Mouse (Mus musculus): Measurements from ENCODE around the gene 9130230L23Rik. TPM values are rescaled to one million over a fixed set of nuclear protein-coding genes. Genes with fewer than 3 reads are reported as not detected.

9130230L23Rik gene
- 0.41 TPM in 1 of 2 replicates, not detected in the other for total RNA-seq (2017)

DNA sequence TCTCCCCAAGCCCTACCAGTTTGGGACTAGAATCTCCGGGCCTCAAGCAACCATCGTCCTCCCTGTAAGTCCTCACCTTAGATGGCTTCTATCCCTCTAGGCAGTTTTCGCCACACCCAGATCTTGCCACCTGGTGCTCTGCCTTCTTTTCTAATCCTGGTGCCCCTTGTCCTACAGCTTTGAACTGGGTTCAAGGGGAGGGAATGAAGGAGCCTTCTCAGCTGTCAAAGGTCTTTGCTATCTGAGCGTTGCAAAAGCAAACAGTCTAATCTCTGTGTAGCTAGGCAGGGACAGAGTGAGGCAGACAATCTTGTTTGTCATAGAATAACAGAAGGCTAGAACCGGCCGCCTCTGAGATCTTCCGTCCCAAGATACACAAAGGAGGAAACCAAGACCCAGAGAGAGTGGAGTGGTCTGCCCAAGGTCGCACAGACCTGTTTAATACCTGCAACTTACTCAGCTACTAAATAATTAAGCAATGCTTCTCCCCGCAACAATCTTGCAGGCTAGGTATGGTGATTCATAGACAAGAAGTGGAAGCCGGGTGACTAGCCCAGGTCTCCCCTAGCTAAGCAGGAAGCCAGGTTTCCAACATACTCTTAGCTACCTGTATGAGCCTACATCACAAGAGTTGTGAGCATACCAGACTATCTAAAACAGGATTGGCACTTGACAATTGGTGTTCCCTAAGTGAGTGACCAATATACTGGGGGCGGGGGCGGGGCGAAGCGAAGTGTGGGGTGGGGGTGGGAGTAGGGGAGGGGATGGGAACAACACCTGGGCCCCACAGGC is at the start of gene 9130230L23Rik:
9130230L23Rik (minus strand) TSS at position 152 of the 792 bp plus-strand sequence.
- no peak for ATAC-seq (replicated peaks; ENCODE audit: low read depth, poor library complexity, severe bottlenecking)

DNA sequence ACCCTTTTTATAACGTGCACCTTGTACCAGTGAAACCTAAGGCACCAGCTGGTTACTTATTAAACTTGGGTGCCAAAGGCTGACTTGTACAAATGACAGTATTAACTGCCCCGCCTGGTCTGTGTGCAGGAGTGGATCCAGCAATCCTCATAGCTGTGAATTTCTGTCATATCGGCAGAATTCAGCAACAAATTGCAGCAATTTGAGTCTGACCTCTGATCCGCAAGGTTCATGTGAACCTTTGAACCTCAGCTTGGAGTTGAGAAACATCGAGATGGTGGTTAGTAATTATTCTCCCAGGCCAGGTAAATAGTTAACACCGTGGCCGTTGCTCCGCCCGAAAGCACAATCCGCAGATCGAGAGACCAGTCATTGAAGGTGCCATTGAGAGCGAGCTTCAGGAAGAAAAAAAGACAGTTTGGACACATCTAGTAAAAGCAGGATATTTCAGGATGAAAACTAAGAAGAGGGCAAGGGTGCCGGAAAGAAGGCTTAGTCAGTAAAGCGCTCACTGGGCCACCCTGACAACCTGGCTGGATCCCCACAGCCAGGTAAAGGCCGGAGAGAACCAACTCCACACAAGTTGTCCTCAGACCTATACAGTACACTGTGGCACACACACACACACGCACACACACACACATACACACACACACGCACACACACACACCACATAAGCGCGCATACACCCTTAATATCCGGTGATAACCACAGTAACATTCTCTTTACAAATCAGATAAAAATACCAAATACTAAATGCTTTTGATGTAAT is 48.9 kb upstream of the 9130230L23Rik start:
- ATAC-seq (replicated peaks; ENCODE audit: low read depth, poor library complexity, severe bottlenecking) = no peak

DNA sequence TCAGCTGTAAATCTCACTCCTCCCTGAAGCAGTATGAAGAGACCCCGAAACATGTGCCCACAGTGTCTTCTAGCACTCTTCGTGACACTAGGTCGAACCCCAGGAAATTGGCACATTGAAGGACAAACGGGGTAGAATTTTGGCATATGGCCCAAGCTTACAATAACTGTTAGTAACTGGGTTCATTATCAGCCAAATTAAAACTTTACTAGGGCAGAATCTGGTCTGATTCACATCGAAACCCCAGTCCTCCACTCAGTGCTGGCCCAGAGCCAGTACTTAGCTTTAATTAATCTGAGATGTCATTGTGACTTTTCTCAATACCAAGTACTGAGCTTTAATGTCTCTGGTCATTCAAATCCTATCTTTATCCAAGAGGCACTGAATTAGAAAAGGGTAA is 46.8 kb upstream of the 9130230L23Rik start:
- ATAC-seq (replicated peaks; ENCODE audit: low read depth, poor library complexity, severe bottlenecking) = no peak

DNA sequence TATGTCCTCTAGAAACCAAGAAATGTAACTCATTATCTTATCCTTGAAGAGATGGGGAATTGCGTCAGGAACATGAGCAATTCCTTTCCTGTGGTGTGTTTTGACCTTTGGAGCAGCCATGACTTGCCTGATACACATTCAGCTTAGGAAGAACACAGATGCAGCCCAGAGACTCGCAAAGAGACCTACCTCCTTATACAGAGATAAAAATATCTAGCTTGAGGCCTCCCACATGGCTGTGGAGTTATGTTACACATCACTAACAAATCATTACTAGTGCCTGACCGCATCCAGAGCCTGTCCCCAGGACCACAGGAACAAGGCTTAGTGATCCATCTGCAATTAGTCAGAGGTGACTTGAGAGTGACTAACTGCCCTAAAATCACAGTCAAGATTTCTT is 42.3 kb upstream of the 9130230L23Rik start:
- ATAC-seq (replicated peaks; ENCODE audit: low read depth, poor library complexity, severe bottlenecking) = no peak

DNA sequence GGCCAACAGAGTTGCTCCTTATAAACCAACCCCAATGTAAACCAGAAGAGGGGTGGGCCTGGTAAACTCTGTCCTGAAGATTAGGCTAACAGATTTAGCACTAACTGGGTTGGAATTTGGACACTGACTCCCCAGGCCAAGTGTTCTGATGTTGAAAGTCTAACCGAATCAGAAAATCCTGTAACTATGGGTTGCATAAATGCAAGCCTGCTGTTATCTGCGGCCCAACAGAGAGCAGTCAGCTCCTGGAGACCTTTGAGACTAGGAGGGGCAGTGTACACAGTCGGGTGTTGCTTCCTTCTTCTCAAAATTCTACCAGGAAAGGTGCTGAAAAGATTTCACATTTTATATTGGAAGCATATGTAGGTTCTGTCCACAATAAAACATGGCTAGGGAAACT is 39.8 kb upstream of the 9130230L23Rik start:
- no peak for ATAC-seq (replicated peaks; ENCODE audit: low read depth, poor library complexity, severe bottlenecking)

DNA sequence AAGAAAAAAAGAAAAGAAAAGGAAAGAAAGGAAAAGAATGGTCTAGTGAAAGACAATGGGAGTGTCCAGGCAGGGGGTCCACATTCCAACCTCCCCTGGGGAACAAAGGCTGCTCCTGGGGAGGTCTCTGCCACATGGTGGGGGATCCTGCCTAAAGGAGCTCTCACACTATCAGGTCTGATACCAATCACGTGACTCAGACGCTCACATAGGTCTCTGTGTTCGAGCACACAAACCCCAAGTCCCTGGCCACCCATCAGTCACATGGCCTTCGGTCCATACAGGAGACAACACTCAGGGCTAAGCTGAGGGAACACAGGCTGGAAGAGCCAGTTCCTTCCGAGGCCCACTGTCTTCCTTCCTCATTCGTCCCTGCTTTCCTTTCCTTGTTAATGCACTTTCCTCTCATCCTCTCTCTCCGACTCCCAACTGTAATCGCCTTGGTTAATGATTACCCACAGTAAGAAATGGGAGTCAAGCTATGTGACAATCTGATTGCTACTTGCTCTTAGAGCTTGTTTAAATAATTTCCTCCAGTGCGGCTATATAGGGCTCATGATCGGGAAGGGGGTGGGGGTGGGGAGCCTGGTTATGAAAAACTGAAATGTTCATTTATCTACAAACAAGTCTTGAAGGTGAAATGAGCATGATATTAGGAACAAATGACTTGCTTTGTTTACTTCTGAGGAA is 38.7 kb upstream of the 9130230L23Rik start:
- ATAC-seq (replicated peaks; ENCODE audit: low read depth, poor library complexity, severe bottlenecking) = no peak

DNA sequence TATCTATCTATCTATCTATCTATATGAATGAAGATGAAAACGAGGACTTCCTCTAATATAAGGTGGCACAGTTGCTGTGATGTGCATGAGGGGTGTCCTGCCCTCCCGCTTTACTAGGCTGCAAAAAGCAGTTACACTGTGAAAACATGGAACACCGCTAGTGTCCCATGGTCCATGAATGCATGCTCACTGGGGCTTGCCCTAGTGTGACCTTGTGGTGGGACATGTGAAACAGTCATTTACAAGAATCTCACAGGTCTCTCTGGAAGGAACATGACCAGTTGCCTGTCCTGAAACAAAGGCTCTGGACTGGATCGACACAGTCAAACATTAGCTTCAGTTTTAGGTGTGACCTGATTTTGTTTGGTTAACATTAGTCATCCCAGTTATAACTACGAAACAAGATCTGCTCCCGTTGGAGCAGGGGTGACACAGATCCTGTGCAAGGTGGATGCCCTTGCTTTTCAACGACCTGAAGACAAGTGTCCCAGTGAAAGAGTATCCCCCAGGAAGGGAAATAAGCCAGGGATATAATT is 36.7 kb upstream of the 9130230L23Rik start:
- ATAC-seq (replicated peaks; ENCODE audit: low read depth, poor library complexity, severe bottlenecking) = no peak

DNA sequence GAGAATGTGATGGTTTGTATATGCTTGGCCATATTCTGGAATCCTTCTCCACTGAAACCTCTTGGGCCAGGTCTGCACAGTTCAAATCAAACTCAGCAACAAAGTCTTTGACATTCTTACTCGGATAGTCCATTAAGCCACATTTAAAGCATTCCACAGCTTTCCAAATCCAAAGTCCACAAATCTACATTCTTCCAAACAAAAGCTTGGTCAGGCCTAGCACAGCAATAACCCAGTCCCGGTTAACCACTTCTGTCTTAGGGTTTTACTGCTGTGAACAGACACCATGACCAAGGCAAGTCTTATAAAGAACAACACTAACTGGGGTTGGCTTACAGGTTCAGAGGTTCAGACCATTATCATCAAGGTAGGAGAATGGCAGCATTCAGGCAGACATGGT is 35.7 kb upstream of the 9130230L23Rik start:
- no peak for ATAC-seq (replicated peaks; ENCODE audit: low read depth, poor library complexity, severe bottlenecking)

DNA sequence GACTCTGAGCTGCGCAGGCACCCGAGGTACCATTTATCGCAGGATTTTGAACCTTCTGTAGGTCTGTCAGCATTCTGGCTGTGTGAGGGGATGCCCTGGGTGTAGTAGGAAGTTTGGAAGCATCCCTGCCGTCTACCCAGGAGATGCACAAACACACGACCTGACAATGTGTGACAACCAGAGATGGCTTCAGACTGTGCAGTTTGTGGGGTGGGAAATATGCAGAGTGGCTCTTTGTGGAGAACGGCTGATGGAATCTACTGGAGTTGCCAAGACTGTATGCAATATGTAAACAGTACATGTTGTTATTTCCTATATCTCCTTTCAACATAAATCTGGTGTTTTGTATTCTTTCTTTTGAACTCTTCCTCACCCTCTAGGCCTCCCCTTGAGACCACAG is 33.0 kb upstream of the 9130230L23Rik start:
- no peak for ATAC-seq (replicated peaks; ENCODE audit: low read depth, poor library complexity, severe bottlenecking)

DNA sequence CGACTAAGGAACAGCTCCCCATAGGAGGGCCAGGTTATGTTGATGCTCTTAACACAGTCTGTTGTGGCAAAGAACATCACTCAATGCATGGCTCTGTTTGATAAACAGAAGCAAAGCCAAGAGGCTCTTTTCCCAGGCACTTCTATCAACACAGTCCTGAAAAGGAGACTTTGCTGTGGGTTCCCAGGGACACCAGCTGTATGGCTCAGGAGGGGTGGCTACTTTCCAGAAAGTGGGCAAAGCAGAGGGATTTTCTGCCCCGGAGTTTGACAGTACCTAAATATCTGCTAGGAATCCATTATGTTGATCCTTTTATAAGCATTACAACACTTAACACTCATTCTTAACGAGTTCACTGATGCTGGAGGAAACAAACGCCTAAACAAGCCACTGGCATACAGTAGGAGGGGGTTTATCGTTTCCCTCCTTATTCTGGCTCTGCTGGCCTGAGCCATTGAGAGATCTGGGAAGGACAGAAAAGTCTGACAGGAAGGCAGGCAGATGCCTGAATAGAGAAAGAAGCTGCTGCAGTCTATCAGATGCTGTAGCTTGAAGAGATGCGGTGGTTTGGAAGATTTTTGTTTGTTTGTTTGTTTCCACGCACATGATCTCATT is 32.5 kb upstream of the 9130230L23Rik start:
- no peak for ATAC-seq (replicated peaks; ENCODE audit: low read depth, poor library complexity, severe bottlenecking)

DNA sequence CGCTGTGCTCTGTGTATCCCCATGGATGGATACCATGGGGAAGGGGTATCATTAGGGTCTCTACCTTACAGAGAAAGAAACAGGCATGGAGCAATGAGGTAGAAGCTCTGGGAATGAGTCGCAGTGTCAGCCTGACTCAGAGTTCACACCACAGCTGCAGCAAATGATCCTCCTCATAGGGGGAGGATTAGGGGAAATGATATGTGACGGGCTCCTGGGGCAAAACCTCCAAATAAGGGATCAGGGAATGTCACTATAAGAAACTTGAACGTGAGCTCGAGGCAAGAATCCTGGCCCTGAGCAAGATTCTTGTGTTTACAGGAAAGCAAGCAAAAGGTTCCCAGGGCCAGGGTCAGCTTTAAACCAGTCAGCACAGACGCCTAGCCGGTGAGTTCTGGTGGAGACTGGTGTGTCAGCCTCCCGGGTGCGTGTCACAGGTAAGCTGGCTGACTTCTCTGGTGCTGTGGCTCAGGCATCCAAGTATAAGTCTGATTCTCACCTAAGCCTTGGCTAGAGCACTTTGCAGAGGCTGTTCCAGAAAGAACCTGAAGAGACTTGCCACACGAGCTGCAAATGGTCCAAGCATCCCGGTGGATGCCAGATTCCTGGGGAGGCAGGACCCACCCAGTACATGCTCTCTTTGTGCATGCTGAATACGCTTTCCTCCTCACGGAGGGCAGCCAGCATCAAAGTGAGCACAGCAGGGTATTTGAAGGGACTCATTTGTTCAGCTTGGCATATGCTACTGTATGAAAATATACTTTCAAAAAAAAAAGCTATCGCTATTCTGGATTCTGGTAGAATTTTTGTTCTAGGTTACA is 30.5 kb upstream of the 9130230L23Rik start:
- no peak for ATAC-seq (replicated peaks; ENCODE audit: low read depth, poor library complexity, severe bottlenecking)

DNA sequence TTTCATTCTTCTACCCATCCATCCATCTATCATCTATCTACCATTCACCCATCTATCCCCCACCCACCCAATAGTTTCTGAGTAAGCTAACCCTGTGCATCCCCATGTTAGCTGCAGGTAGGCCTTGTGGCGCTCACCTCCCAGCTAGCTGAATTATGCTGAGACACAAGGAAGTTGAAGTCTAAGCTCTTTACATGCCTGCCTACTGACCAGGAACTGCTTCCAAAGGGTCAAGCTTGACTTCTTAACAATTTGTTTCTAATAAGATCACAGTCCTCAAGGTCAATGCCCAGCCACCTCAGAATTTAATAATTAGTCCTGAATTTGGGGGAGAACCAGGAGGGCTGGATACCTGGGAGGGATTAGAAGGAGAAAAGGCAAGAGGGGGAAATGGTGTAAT is 28.7 kb upstream of the 9130230L23Rik start:
- ATAC-seq (replicated peaks; ENCODE audit: low read depth, poor library complexity, severe bottlenecking) = no peak

DNA sequence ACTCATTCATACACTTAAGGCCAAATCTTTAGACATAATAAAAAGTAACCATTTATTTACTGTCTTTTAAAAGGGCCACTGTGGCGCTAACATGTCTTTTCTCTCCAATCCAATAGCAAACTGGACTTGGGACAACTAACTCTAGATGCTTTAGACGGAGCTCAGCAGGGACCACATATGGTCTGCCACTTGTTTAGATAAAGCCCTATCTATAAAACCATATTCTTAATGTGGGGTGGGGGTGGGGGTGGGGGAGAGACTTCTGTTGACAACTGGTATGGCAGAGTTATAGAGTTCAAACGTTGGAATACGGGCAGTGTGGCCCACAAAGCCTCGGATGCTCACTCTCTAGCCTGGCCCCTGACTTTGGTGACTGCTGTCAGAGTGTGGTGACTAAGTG is 27.6 kb upstream of the 9130230L23Rik start:
- ATAC-seq (replicated peaks; ENCODE audit: low read depth, poor library complexity, severe bottlenecking) = peak; percentile 68

DNA sequence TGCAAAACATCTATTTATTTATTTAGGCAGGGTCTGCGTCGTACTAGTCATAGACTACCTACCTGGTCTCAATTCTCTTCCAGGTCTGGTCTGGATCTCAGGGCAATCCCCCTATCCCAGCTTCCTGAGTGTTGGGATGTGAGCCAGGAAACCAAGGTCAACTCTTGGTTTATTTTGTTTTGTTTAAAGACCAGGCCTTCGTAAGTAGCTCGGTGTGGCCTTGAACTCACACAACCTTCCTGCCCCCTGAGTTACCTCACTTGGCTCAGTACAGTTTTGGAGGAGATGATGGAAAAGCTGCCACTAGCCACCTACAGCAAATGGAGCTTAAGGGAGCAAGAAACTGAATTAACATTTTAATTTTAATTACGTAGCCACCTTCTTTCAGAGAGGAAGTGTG is 24.1 kb upstream of the 9130230L23Rik start:
- no peak for ATAC-seq (replicated peaks; ENCODE audit: low read depth, poor library complexity, severe bottlenecking)

DNA sequence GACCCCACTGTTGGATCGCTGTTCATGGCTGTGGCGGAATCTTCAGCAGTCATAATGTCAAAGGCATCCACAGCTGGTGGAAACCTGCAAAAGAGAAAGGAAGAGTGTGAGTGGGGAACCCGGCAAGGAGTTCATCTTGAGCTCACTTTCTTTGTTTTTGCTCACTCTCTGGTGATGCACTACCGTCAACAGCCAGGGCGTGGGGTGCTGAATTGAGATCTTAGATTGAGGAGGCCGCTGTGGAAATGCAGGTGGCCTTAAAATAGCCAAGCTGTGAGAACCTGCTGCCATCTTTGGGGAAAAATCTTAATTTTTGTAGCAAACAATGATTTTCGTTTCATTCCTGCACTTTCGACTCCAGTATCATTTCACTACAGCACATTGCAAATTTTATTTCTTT is 23.1 kb upstream of the 9130230L23Rik start:
- no peak for ATAC-seq (replicated peaks; ENCODE audit: low read depth, poor library complexity, severe bottlenecking)

DNA sequence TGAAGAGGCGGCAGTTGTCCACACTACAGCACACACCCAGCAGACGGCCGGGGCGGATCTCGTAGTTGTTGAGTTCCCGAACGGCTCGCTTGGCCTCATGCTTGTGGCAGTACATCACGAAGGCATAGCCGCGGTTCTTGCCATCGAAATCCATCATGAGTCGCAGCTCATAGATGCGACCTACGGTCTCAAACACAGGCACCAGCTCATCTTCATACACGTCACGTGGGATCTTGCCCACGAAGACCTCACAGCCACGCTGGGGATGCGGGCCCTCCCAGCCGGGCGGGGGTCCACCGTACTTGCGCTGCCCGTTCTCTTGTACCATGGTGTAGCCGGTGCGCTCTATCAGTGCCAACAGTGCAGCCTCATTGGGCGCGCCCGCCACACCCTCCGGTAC is 22.7 kb upstream of the 9130230L23Rik start:
- ATAC-seq (replicated peaks; ENCODE audit: low read depth, poor library complexity, severe bottlenecking) = no peak

DNA sequence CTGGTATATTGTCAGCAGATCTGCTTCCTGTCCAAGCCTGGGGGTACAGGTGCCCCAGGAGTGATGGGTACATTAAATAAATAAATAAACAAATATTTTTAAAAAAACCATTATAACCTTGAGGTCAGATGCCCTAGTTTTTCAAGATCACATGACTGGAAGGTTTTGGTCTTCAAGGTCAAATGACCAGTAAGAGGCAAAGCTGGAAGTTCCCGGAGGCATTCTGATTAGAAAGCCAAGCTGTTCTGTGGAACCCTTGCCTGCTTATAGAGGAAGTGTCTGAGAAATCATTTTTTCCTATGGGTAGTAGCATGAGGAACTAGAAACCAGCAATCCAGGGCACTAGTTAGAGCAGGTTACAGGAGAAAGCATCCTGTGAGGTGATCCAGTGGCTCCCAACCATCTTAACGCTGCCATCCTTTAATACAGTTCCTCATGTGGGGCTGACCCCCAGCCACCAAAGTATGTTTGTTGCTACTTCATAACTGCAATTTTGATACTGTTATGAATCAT is 11.4 kb upstream of the 9130230L23Rik start:
- ATAC-seq (replicated peaks; ENCODE audit: low read depth, poor library complexity, severe bottlenecking) = no peak

DNA sequence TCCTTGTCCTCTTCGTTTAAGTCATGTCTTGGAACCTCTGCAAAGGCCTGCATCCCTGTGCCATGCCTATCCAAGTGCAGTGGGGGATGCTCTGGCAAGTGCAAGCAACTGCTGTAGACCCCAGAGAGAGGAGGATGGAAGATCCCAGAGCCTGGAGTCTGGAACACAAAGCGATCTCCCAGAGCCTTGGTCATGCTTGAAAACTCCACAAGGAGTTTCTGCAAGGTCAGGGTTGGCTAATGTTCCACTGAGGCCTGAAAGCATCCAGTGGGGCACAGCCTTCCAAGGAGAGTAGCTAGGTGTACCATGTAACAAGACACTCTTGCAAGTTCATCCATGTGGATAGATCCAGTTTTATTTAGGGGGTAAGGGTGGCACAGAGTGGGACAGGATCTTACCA is 10.4 kb upstream of the 9130230L23Rik start:
- no peak for ATAC-seq (replicated peaks; ENCODE audit: low read depth, poor library complexity, severe bottlenecking)

DNA sequence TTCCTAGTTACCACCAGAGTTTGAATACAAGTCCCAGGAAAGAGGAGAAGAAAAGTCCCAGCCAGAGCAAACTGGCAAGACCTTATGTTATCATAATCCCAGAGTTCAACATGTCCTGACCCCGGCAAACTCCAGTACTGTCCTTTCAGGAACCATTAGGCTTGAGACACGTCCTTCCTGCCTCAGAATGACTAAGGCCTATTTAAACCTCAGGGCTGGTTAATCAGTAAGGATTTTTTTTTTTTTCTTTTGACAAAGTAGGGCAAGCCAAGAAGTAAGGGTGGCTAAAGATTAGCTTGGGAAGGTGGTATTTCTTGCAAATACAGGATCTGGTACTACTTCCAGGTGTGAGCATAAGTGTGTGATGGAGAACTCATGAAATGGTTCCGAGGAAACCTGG is 9.9 kb upstream of the 9130230L23Rik start:
- 0 out of 2 replicates have a peak, but pooled peaks have one; percentile 52 for ATAC-seq (replicated peaks; ENCODE audit: low read depth, poor library complexity, severe bottlenecking)

Data from common myeloid progenitor, adult 5-6 weeks (primary cell).